Mouse (Mus musculus): ENCODE results near the gene Fbln5.

Fbln5 gene

GRCm38 (mm10) chr12:101807400-101807799 is 11.5 kb downstream of the Fbln5 start:
- DNase-seq: no peak

GRCm38 (mm10) chr12:101802445-101802844 is 16.4 kb downstream of the Fbln5 start:
- no peak for DNase-seq

GRCm38 (mm10) chr12:101801744-101802143 is 17.1 kb downstream of the Fbln5 start:
- no peak for DNase-seq

- no peak for DNase-seq
Measured at GRCm38 (mm10) chr12:101801051-101801450, 17.8 kb downstream of the Fbln5 start.

GRCm38 (mm10) chr12:101798189-101798922 is 20.5 kb downstream of the Fbln5 start:
- DNase-seq: no peak

GRCm38 (mm10) chr12:101794458-101794857 is 24.4 kb downstream of the Fbln5 start:
- no peak for DNase-seq

- no peak for DNase-seq
Measured at GRCm38 (mm10) chr12:101793221-101793621, 25.6 kb downstream of the Fbln5 start.

- DNase-seq: no peak
Measured at GRCm38 (mm10) chr12:101792684-101793083, 26.2 kb downstream of the Fbln5 start.

GRCm38 (mm10) chr12:101789767-101790166 is 29.1 kb downstream of the Fbln5 start:
- no peak for DNase-seq

- no peak for DNase-seq
Measured at GRCm38 (mm10) chr12:101789250-101789649, 29.6 kb downstream of the Fbln5 start.

- DNase-seq: no peak
Measured at GRCm38 (mm10) chr12:101782787-101783186, 36.1 kb downstream of the Fbln5 start.

GRCm38 (mm10) chr12:101780915-101781314 is 37.9 kb downstream of the Fbln5 start:
- no peak for DNase-seq

- DNase-seq: no peak
Measured at GRCm38 (mm10) chr12:101777613-101778325, 41.1 kb downstream of the Fbln5 start.

GRCm38 (mm10) chr12:101776383-101776782 is 42.5 kb downstream of the Fbln5 start:
- DNase-seq: no peak

- no peak for DNase-seq
Measured at GRCm38 (mm10) chr12:101774116-101774515, 44.7 kb downstream of the Fbln5 start.

GRCm38 (mm10) chr12:101772962-101773361 is 45.9 kb downstream of the Fbln5 start:
- no peak for DNase-seq

GRCm38 (mm10) chr12:101770283-101771015 is 48.4 kb downstream of the Fbln5 start:
- no peak for DNase-seq

GRCm38 (mm10) chr12:101767306-101768053 is 51.4 kb downstream of the Fbln5 start:
- no peak for DNase-seq

GRCm38 (mm10) chr12:101766228-101766852 is 52.5 kb downstream of the Fbln5 start:
- no peak for DNase-seq

GRCm38 (mm10) chr12:101764870-101765269 is 54.0 kb downstream of the Fbln5 start:
- DNase-seq: no peak

- no peak for DNase-seq
Measured at GRCm38 (mm10) chr12:101763065-101763464, 55.8 kb downstream of the Fbln5 start.

- DNase-seq: no peak
Measured at GRCm38 (mm10) chr12:101762054-101762453, 56.8 kb downstream of the Fbln5 start.

All from thymus, adult 18-20 months (tissue).